Mouse (Mus musculus): ENCODE data around the gene Dda1. TPM values are rescaled to one million over a fixed set of nuclear protein-coding genes. Genes with fewer than 3 reads are reported as not detected.
A peak's percentile ranks its signal among the peaks of the same experiment; 100 is the strongest.
"Not testable (repeated sequence)": the region's sequence is repeated elsewhere in the genome, so short reads cannot be mapped to it uniquely, and the experiment has no call there.

Dda1 gene
- polyA plus RNA-seq, 1 experiment from 2014 or later: 185 TPM

GRCm38 (mm10) chr8:71504349-71504748 is 35.4 kb downstream of the Dda1 start:
- peaks cover 40% of the 10 kb centered on the region for H3K27me3 ChIP-seq
- ATAC-seq: no peak
- H3K4me1 ChIP-seq: peaks cover 13% of the 10 kb centered on the region
- no peaks in the 10 kb centered on the region for H3K9me3 ChIP-seq (replicated peaks)
- no peak overlapping the region for H3K9ac ChIP-seq
- H3K4me2 ChIP-seq: no peak overlapping the region
- 91% methylated on average over 4 of the region's 4 CpGs for WGBS
- H3K36me3 ChIP-seq (ENCODE audit: poor library complexity, severe bottlenecking): no peaks in the 10 kb centered on the region
- H3K27ac ChIP-seq: no peak overlapping the region
- H3K4me3 ChIP-seq: no peak overlapping the region

- H3K4me3 ChIP-seq: no peak overlapping the region
- WGBS: 93% methylated on average over 4 of the region's 4 CpGs
- peaks cover 50% of the 10 kb centered on the region for H3K27me3 ChIP-seq
- H3K27ac ChIP-seq: no peak overlapping the region
- H3K9me3 ChIP-seq (replicated peaks): no peaks in the 10 kb centered on the region
- no peaks in the 10 kb centered on the region for H3K36me3 ChIP-seq (ENCODE audit: poor library complexity, severe bottlenecking)
- H3K9ac ChIP-seq: no peak overlapping the region
- ATAC-seq: no peak
- no peak overlapping the region for H3K4me2 ChIP-seq
- peaks cover 13% of the 10 kb centered on the region for H3K4me1 ChIP-seq
These were observed 36.3 kb downstream of the Dda1 start for GRCm38 (mm10) chr8:71505326-71505725.

GRCm38 (mm10) chr8:71505979-71506378 is 37.0 kb downstream of the Dda1 start:
- Histone ChIP-seq H3K4me1 (peaks cover 13% of the 10 kb centered on the region), H3K27me3 (peaks cover 57% of the 10 kb centered on the region), H3K36me3 (ENCODE audit: poor library complexity, severe bottlenecking) (no peaks in the 10 kb centered on the region), H3K4me2 (no peak overlapping the region), H3K4me3 (no peak overlapping the region), H3K9me3 (replicated peaks) (no peaks in the 10 kb centered on the region), H3K9ac (no peak overlapping the region), H3K27ac (no peak overlapping the region)
- no peak for ATAC-seq
- 76% methylated on average over 4 of the region's 4 CpGs for WGBS

- H3K9ac ChIP-seq: peak overlapping the region; percentile 51
- peaks cover 66% of the 10 kb centered on the region for H3K27me3 ChIP-seq
- ATAC-seq: peak; percentile 88
- peaks cover 13% of the 10 kb centered on the region for H3K4me1 ChIP-seq
- peak overlapping the region; percentile 65 for H3K4me2 ChIP-seq
- no peaks in the 10 kb centered on the region for H3K36me3 ChIP-seq (ENCODE audit: poor library complexity, severe bottlenecking)
- under 1% methylated on average over 61 of the region's 61 CpGs for WGBS
- H3K27ac ChIP-seq: no peak overlapping the region
- no peaks in the 10 kb centered on the region for H3K9me3 ChIP-seq (replicated peaks)
- H3K4me3 ChIP-seq: peak overlapping the region; percentile 39
These were observed 38.6 kb downstream of the Dda1 start for GRCm38 (mm10) chr8:71507589-71508104.

- no peak for ATAC-seq
- no peak overlapping the region for H3K9ac ChIP-seq
- no peaks in the 10 kb centered on the region for H3K36me3 ChIP-seq (ENCODE audit: poor library complexity, severe bottlenecking)
- no peak overlapping the region for H3K4me3 ChIP-seq
- no peak overlapping the region for H3K27ac ChIP-seq
- WGBS: 70% methylated on average over 2 of the region's 2 CpGs
- peaks cover 13% of the 10 kb centered on the region for H3K4me1 ChIP-seq
- H3K9me3 ChIP-seq (replicated peaks): no peaks in the 10 kb centered on the region
- peaks cover 66% of the 10 kb centered on the region for H3K27me3 ChIP-seq
- H3K4me2 ChIP-seq: no peak overlapping the region
These were observed 40.3 kb downstream of the Dda1 start for GRCm38 (mm10) chr8:71509316-71509715.

- Histone ChIP-seq H3K4me1 (peaks cover 13% of the 10 kb centered on the region), H3K4me2 (no peak within 1 kb of the TSS), H3K9me3 (replicated peaks) (no peaks in the 10 kb centered on the region), H3K27me3 (peaks cover 51% of the 10 kb centered on the region), H3K4me3 (no peak within 1 kb of the TSS), H3K36me3 (ENCODE audit: poor library complexity, severe bottlenecking) (no peaks in the 10 kb centered on the region), H3K9ac (no peak within 1 kb of the TSS), H3K27ac (no peak within 1 kb of the TSS)
- 80% methylated on average over 14 of the region's 14 CpGs for WGBS
- ATAC-seq: no peak
These were observed 42.6 kb downstream of the Dda1 start, which contains the start of gene Plvap for GRCm38 (mm10) chr8:71511644-71512043. Gene Plvap, minus strand, starts transcription at chr8:71511752.

GRCm38 (mm10) chr8:71513018-71513754 is 44.2 kb downstream of the Dda1 start:
- H3K9ac ChIP-seq: no peak overlapping the region
- WGBS: 76% methylated on average over 14 of the region's 15 CpGs
- no peak overlapping the region for H3K4me3 ChIP-seq
- peaks cover 36% of the 10 kb centered on the region for H3K27me3 ChIP-seq
- no peaks in the 10 kb centered on the region for H3K9me3 ChIP-seq (replicated peaks)
- no peak overlapping the region for H3K27ac ChIP-seq
- H3K4me2 ChIP-seq: no peak overlapping the region
- H3K36me3 ChIP-seq (ENCODE audit: poor library complexity, severe bottlenecking): no peaks in the 10 kb centered on the region
- peaks cover 2% of the 10 kb centered on the region; the same call in 1 of the 2 replicates for H3K4me1 ChIP-seq
- ATAC-seq: no peak

GRCm38 (mm10) chr8:71515043-71515442 is 46.0 kb downstream of the Dda1 start:
- no peak overlapping the region for H3K4me2 ChIP-seq
- peaks cover 18% of the 10 kb centered on the region for H3K27me3 ChIP-seq
- no peak overlapping the region for H3K9ac ChIP-seq
- H3K36me3 ChIP-seq (ENCODE audit: poor library complexity, severe bottlenecking): no peaks in the 10 kb centered on the region
- H3K4me1 ChIP-seq: no peaks in the 10 kb centered on the region
- H3K9me3 ChIP-seq (replicated peaks): no peaks in the 10 kb centered on the region
- no peak overlapping the region for H3K4me3 ChIP-seq
- 66% methylated on average over 5 of the region's 5 CpGs for WGBS
- no peak overlapping the region for H3K27ac ChIP-seq
- no peak for ATAC-seq

- no peak for ATAC-seq
- H3K4me2 ChIP-seq: no peak overlapping the region
- no peaks in the 10 kb centered on the region for H3K9me3 ChIP-seq (replicated peaks)
- H3K4me3 ChIP-seq: no peak overlapping the region
- H3K27me3 ChIP-seq: peaks cover 5% of the 10 kb centered on the region; the same call in 1 of the 2 replicates
- no peak overlapping the region for H3K27ac ChIP-seq
- no peak overlapping the region for H3K9ac ChIP-seq
- WGBS: 43% methylated on average over 6 of the region's 6 CpGs
- H3K4me1 ChIP-seq: no peaks in the 10 kb centered on the region
- H3K36me3 ChIP-seq (ENCODE audit: poor library complexity, severe bottlenecking): no peaks in the 10 kb centered on the region
These were observed 47.8 kb downstream of the Dda1 start for GRCm38 (mm10) chr8:71516786-71517185.

GRCm38 (mm10) chr8:71519037-71519825 is 50.2 kb downstream of the Dda1 start:
- H3K9ac ChIP-seq; H3K4me1 ChIP-seq; H3K9me3 ChIP-seq (replicated peaks); H3K36me3 ChIP-seq (ENCODE audit: poor library complexity, severe bottlenecking); H3K4me3 ChIP-seq; H3K27ac ChIP-seq; H3K4me2 ChIP-seq: not testable (repeated sequence)
- peak; percentile 44; the same call in 1 of the 2 replicates for ATAC-seq
- WGBS: 39% methylated on average over 9 of the region's 10 CpGs
- peaks cover 24% of the 10 kb centered on the region for H3K27me3 ChIP-seq

- ATAC-seq: peak; percentile 81
- Histone ChIP-seq H3K9me3 (replicated peaks) (no peaks in the 10 kb centered on the region), H3K27ac (no peak overlapping the region), H3K9ac (no peak overlapping the region), H3K36me3 (ENCODE audit: poor library complexity, severe bottlenecking) (no peaks in the 10 kb centered on the region), H3K4me2 (no peak overlapping the region), H3K27me3 (peaks cover 48% of the 10 kb centered on the region), H3K4me3 (no peak overlapping the region), H3K4me1 (peaks cover 10% of the 10 kb centered on the region)
- 2% methylated on average over 17 of the region's 17 CpGs for WGBS
These were observed 52.6 kb downstream of the Dda1 start for GRCm38 (mm10) chr8:71521634-71522033.

Measured in forebrain, embryonic 13.5 days (tissue).